Mouse (Mus musculus) lung, embryonic 14.5 days (tissue): ENCODE measurements around the gene Ang. TPM values are rescaled to one million over a fixed set of nuclear protein-coding genes. Genes with fewer than 3 reads are reported as not detected.

Source experiments
- ATAC-seq: fragments of 200-750 bp; cut with Nextera tagmentation; 2 replicates; pipeline ENCODE4 v1.8.0; 2017; ENCODE audit warnings: mild to moderate bottlenecking, moderate TSS enrichment, moderate library complexity; ENCODE audit not compliant: insufficient read depth
- DNase-seq: peaks from one replicate; pipeline ENCODE4 v3.0.0-alpha.2; 2015
- H3K27ac ChIP-seq: fragments of 300-500 bp; sonication (generic); 2 replicates; pipeline ENCODE4 v1.5.1; 2014; ENCODE audit warnings: low read depth, mild to moderate bottlenecking, moderate library complexity
- H3K27me3 ChIP-seq: fragments of 300-500 bp; sonication (generic); 2 replicates; pipeline ENCODE4 v1.6.1; 2014; ENCODE audit warnings: low read length, control low read depth; ENCODE audit not compliant: insufficient read depth
- H3K36me3 ChIP-seq: fragments of 300-500 bp; sonication (generic); 2 replicates; pipeline ENCODE4 v1.6.1; 2014; ENCODE audit warnings: control low read depth; ENCODE audit not compliant: insufficient read depth
- H3K4me1 ChIP-seq: fragments of 300-500 bp; sonication (generic); 2 replicates; pipeline ENCODE4 v1.6.1; 2014; ENCODE audit warnings: antibody characterized with exemption, control low read depth; ENCODE audit not compliant: insufficient read depth
- H3K4me2 ChIP-seq: fragments of 300-500 bp; sonication (generic); 2 replicates; pipeline ENCODE4 v1.6.1; 2014; ENCODE audit warnings: mild to moderate bottlenecking
- H3K4me3 ChIP-seq: fragments of 300-500 bp; sonication (generic); 2 replicates; pipeline ENCODE4 v1.5.1; 2014; ENCODE audit warnings: low read depth, low read length
- H3K9ac ChIP-seq: fragments of 300-500 bp; sonication (generic); 2 replicates; pipeline ENCODE4 v1.6.1; 2014
- H3K9me3 ChIP-seq: fragments of 300-500 bp; sonication (generic); 2 replicates; pipeline ENCODE4 v1.6.1; 2016; ENCODE audit warnings: low read depth, low read length, control low read depth
- CTCF ChIP-seq: IDR thresholded peaks from 2 replicates; pipeline ENCODE4 v1.5.1; 2016; ENCODE audit warnings: antibody characterized with exemption, low read depth
- WGBS: fragments of 180-500 bp; shearing (Covaris S2); extraction: QIAGEN DNeasy Blood & Tissue Kit; methylation state at CpG from one replicate; pipeline ENCODE4 v1.1.7; 2014; 5-methylcytosine and 5-hydroxymethylcytosine counted together
- polyA plus RNA-seq: library from polyadenylated mRNA; unstranded; fragments of >200 nt; fragmentation: Nextera tagmentation; extraction: Ambion mirVana; gene quantifications from 2 replicates; pipeline ENCODE4 v1.2.1, GENCODE M21; 2014

The Ang gene
- polyA plus RNA-seq, 1 experiment from 2014 or later = 5.6 TPM

DNA sequence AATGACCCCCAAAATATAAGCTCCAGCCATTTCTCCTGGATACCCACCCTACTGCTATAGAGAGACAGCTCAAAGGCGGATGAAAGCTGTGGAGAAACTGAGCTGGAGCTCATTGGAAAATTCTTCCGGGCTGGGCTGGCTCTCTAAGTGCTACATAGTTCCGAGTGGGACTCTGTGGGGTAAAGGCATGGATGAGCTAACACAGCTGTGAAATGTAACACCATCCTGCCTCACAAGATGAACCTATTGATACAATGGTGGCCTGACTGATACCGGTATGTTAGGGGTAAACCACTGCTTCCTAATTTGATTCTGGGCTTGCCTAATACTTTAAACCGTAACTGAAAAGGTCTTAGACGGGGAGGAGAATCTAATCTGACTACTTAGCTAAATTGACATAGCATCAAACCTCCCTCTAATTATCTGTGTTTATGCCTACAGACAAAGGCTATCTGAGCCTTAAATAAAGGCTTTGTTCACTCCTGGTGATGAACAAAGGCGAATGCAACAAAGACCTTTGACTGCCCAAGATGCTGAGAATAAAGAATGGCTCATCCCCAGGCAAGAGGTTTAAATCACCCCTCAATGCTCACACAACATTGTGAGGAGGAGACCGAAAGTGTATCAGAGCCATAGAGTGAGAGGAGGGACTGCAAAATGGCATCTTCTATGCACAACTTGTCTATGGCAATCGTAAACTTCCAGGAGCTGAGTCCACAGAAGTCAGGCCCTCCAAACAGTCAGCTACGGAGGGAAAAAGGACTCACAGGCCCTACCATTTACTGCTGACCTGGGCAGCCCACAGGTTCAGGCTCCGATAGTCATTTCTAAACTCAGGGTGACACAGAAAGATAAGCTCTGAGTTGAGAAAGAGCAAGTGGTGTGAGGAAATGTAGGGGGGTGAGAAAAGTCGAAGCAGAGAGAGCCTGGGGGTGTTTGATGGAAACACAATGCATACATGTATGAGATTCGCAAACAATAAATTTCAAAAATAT is 36.4 kb upstream of the Ang start:
- no peaks in the 10 kb centered on the region for H3K4me1 ChIP-seq

DNA sequence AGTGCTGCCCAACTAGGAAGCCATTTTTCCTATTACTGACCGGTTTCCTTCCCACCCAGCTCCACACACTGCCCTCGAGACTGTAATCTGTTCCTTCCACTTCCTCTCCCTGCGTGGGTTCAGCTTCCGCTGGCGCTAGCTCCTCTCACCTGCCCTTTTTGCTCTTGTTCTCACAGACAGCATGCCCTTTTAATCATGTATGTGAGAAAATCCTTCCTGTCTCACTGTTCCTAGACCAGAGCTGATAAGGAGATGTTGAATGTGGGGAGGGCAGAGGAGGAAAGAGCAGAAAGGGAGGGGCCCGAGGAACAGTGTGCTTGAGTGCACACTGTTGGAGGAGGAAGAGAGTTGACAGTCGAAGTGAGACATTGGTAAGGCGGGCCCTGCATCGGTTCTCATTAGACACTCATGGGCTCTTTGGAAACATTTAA is 33.5 kb upstream of the Ang start, which contains the start of gene Rnase12:
Gene Rnase12 (minus strand): TSS at position 261 of the 431 bp plus-strand sequence.
- no peak for TF ChIP-seq CTCF
- Histone ChIP-seq H3K9me3 (no peaks in the 10 kb centered on the region), H3K27ac (no peak within 1 kb of the TSS), H3K4me2 (no peak within 1 kb of the TSS), H3K4me3 (no peak within 1 kb of the TSS), H3K9ac (no peak within 1 kb of the TSS), H3K4me1 (no peaks in the 10 kb centered on the region), H3K36me3 (no peaks in the 10 kb centered on the region), H3K27me3 (no peaks in the 10 kb centered on the region)
- 38% methylated on average over 9 of the region's 9 CpGs for WGBS
- ATAC-seq = no peak
- no peak for DNase-seq

More for the DNA sequence above, 36.4 kb upstream of the Ang start:
- Histone ChIP-seq H3K27ac (no peak overlapping the region), H3K4me2 (no peak overlapping the region), H3K9me3 (no peaks in the 10 kb centered on the region), H3K9ac (no peak overlapping the region), H3K27me3 (no peaks in the 10 kb centered on the region), H3K36me3 (no peaks in the 10 kb centered on the region), H3K4me3 (no peak overlapping the region)
- 70% methylated on average over 13 of the region's 13 CpGs for WGBS
- ATAC-seq = no peak
- DNase-seq = no peak
- TF ChIP-seq CTCF = no peak

DNA sequence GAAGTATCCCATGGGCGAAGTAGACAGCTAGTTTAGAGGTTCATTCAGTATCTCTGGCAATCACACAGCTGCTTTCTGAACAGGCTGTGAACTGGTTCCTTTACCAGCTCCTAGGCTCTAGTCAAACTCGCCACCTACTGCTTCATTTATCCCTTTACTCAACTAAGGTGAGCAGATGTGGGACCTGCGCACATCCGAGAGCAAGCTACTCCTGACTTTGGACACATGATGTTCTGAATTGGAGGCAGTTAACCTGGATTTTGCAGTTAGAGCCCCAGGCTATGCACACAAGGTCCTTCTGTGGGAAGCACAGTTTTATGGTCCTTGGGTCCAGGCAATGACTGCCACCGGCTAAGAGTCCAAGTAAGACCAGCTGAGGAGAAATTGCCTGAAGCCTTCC is 30.2 kb upstream of the Ang start:
- Histone ChIP-seq H3K4me1 (no peaks in the 10 kb centered on the region), H3K27ac (no peak overlapping the region), H3K27me3 (no peaks in the 10 kb centered on the region), H3K9me3 (no peaks in the 10 kb centered on the region), H3K4me2 (no peak overlapping the region), H3K4me3 (no peak overlapping the region), H3K36me3 (no peaks in the 10 kb centered on the region), H3K9ac (no peak overlapping the region)
- ATAC-seq (no peak), DNase-seq (no peak)
- TF ChIP-seq CTCF = no peak
- WGBS = 92% methylated on average over 5 of the region's 5 CpGs

DNA sequence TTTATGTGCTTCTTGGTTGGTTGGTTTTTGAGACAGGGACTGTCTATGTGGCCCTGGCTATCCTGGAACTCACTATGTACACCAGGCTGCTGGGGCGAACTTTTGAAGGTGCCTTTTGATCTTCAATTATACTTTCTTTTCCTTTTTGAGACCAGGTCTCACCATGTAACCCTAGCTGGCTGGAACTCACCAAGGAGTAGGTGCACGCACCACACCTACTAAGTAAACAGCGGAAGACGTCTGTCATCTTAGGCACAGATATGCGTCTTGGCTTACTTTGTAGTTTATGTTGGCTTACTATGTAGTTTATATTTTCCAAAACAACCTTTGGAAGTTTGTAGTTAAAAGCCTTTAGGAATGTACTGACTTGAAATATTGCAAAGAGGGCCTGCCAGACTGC is 22.0 kb upstream of the Ang start:
- no peak overlapping the region for H3K4me3 ChIP-seq
- DNase-seq (no peak), ATAC-seq (no peak)
- H3K4me1 ChIP-seq = 0 out of 2 replicates have a peak, but pooled peaks cover 10% of the 10 kb centered on the region
- no peak overlapping the region for H3K9ac ChIP-seq
- TF ChIP-seq CTCF = no peak
- 64% methylated on average over 5 of the region's 5 CpGs for WGBS
- H3K9me3 ChIP-seq = no peaks in the 10 kb centered on the region
- no peak overlapping the region for H3K27ac ChIP-seq
- H3K4me2 ChIP-seq = no peak overlapping the region
- H3K36me3 ChIP-seq = no peaks in the 10 kb centered on the region
- no peaks in the 10 kb centered on the region for H3K27me3 ChIP-seq

DNA sequence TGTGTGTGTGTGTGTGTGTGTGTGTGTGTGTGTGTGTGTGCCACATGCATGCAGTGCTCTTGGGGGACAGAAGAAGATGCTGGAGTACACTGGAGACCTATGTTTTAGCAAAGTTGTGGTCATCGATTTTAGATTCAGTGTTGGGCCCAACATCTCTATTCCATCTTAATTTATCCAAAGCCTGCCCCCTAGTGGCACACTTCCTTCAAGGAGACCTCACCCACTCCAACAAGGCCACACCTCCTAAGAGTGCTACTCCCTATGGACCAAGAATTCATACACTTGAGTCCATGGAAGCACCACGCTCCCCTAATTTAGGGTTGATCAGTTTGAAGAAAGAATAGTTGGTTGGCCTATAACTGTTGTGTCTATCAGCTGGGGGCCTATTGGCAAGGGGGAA is 21.3 kb upstream of the Ang start:
- whole genome bisulfite sequencing = 88% methylated on average over 2 of the region's 2 CpGs
- DNase-seq (peak; percentile 70), ATAC-seq (no peak)
- Histone ChIP-seq H3K27ac (no peak overlapping the region), H3K4me2 (no peak overlapping the region), H3K36me3 (no peaks in the 10 kb centered on the region), H3K9me3 (no peaks in the 10 kb centered on the region), H3K9ac (no peak overlapping the region), H3K4me1 (0 out of 2 replicates have a peak, but pooled peaks cover 10% of the 10 kb centered on the region), H3K4me3 (no peak overlapping the region), H3K27me3 (no peaks in the 10 kb centered on the region)
- peak; percentile 37 for TF ChIP-seq CTCF

DNA sequence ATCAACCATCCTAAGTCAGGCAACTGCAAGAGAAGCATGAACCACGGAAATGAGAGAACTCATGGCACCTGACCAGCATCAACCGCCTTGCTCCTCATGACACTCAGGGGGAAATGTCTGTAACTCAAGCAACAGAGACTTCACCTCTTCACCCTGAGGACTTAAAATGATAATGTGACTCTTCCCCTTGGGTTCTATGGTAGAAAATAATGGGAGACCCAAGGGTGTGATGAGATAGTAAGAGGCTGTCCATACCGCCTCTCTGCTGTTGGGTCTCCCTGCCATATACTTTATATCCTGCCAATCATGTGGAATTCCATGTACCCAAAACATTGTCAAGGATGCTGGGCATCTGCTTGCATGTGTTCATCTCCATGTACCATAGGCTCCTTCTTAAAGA is 16.6 kb upstream of the Ang start, which contains the start of gene Olfr750:
Gene Olfr750 (minus strand): TSS at position 101 of the 400 bp plus-strand sequence.
- no peak within 1 kb of the TSS for H3K27ac ChIP-seq
- DNase-seq = no peak
- ATAC-seq = no peak
- no peak within 1 kb of the TSS for H3K4me2 ChIP-seq
- no peaks in the 10 kb centered on the region for H3K9me3 ChIP-seq
- H3K9ac ChIP-seq = no peak within 1 kb of the TSS
- no peak for TF ChIP-seq CTCF
- no peaks in the 10 kb centered on the region for H3K27me3 ChIP-seq
- H3K4me1 ChIP-seq = no peaks in the 10 kb centered on the region
- no peaks in the 10 kb centered on the region for H3K36me3 ChIP-seq
- H3K4me3 ChIP-seq = no peak within 1 kb of the TSS
- 89% methylated on average over 3 of the region's 3 CpGs for WGBS

DNA sequence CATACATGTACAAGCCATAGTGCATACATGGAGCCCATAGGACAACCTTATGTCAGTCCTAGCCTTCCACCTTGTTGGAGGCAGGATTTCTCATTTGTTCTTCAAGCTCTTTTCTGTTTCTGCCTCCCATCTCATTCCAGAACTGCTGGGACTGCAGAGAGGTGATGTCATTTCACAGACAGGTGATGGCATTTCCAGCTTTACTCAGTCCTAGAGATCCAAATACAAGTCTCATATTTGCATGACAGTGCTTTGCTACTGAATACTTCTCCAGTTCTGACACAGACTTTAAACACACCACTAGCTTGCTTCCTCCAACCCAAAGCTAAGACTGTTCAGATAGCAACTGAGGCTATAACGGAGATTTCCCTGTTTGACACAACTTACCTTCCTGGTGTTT is 11.8 kb upstream of the Ang start:
- no peak for DNase-seq
- Histone ChIP-seq H3K9me3 (no peaks in the 10 kb centered on the region), H3K27me3 (no peaks in the 10 kb centered on the region), H3K27ac (no peak overlapping the region), H3K36me3 (no peaks in the 10 kb centered on the region), H3K4me3 (no peak overlapping the region), H3K4me2 (no peak overlapping the region), H3K9ac (no peak overlapping the region), H3K4me1 (peaks cover 4% of the 10 kb centered on the region; the same call in 1 of the 2 replicates)
- WGBS = 88% methylated on average over 1 of the region's 1 CpGs
- no peak for ATAC-seq
- no peak for TF ChIP-seq CTCF
